Mouse (Mus musculus): ENCODE results near the gene Samm50. TPM values are rescaled to one million over a fixed set of nuclear protein-coding genes. Genes with fewer than 3 reads are reported as not detected.

Samm50 gene
- polyA plus RNA-seq, 1 experiment, result 30.8 TPM

- DNase-seq (ENCODE audit: low read depth), result peak; percentile 93
- TF ChIP-seq CTCF (IDR thresholded peaks at IDR 0.05; ENCODE audit: borderline replicate concordance, extremely low read depth, insufficient read depth, insufficient read length) (peak; percentile 99), POLR2A (IDR thresholded peaks at IDR 0.05; ENCODE audit: borderline replicate concordance, extremely low read depth, insufficient read depth, insufficient read length, poor library complexity, severe bottlenecking) (no peak)
Observed at GRCm38 (mm10) chr15:84212031-84212755, 20.2 kb downstream of the Samm50 start.

- no peak for TF ChIP-seq POLR2A (IDR thresholded peaks at IDR 0.05; ENCODE audit: borderline replicate concordance, extremely low read depth, insufficient read depth, insufficient read length, poor library complexity, severe bottlenecking)
- no peak for TF ChIP-seq CTCF (IDR thresholded peaks at IDR 0.05; ENCODE audit: borderline replicate concordance, extremely low read depth, insufficient read depth, insufficient read length)
- no peak for DNase-seq (ENCODE audit: low read depth)
Observed at GRCm38 (mm10) chr15:84212756-84213105, 20.7 kb downstream of the Samm50 start.

- no peak for TF ChIP-seq CTCF (IDR thresholded peaks at IDR 0.05; ENCODE audit: borderline replicate concordance, extremely low read depth, insufficient read depth, insufficient read length)
- TF ChIP-seq POLR2A (IDR thresholded peaks at IDR 0.05; ENCODE audit: borderline replicate concordance, extremely low read depth, insufficient read depth, insufficient read length, poor library complexity, severe bottlenecking), result no peak
- no peak for DNase-seq (ENCODE audit: low read depth)
Observed at GRCm38 (mm10) chr15:84213162-84213739, 21.2 kb downstream of the Samm50 start.

GRCm38 (mm10) chr15:84214476-84214875 lies 22.4 kb downstream of the Samm50 start:
- DNase-seq (ENCODE audit: low read depth), result no peak
- no peak for TF ChIP-seq CTCF (IDR thresholded peaks at IDR 0.05; ENCODE audit: borderline replicate concordance, extremely low read depth, insufficient read depth, insufficient read length)
- no peak for TF ChIP-seq POLR2A (IDR thresholded peaks at IDR 0.05; ENCODE audit: borderline replicate concordance, extremely low read depth, insufficient read depth, insufficient read length, poor library complexity, severe bottlenecking)

GRCm38 (mm10) chr15:84215273-84215672 lies 23.2 kb downstream of the Samm50 start:
- TF ChIP-seq CTCF (IDR thresholded peaks at IDR 0.05; ENCODE audit: borderline replicate concordance, extremely low read depth, insufficient read depth, insufficient read length) (no peak), POLR2A (IDR thresholded peaks at IDR 0.05; ENCODE audit: borderline replicate concordance, extremely low read depth, insufficient read depth, insufficient read length, poor library complexity, severe bottlenecking) (no peak)
- DNase-seq (ENCODE audit: low read depth), result no peak

GRCm38 (mm10) chr15:84216026-84216425 lies 24.0 kb downstream of the Samm50 start:
- no peak for DNase-seq (ENCODE audit: low read depth)
- TF ChIP-seq CTCF (IDR thresholded peaks at IDR 0.05; ENCODE audit: borderline replicate concordance, extremely low read depth, insufficient read depth, insufficient read length) (no peak), POLR2A (IDR thresholded peaks at IDR 0.05; ENCODE audit: borderline replicate concordance, extremely low read depth, insufficient read depth, insufficient read length, poor library complexity, severe bottlenecking) (no peak)

GRCm38 (mm10) chr15:84216461-84217084 lies 24.5 kb downstream of the Samm50 start:
- no peak for TF ChIP-seq POLR2A (IDR thresholded peaks at IDR 0.05; ENCODE audit: borderline replicate concordance, extremely low read depth, insufficient read depth, insufficient read length, poor library complexity, severe bottlenecking)
- TF ChIP-seq CTCF (IDR thresholded peaks at IDR 0.05; ENCODE audit: borderline replicate concordance, extremely low read depth, insufficient read depth, insufficient read length), result no peak
- DNase-seq (ENCODE audit: low read depth), result no peak

GRCm38 (mm10) chr15:84217969-84218782 lies 26.1 kb downstream of the Samm50 start:
- TF ChIP-seq POLR2A (IDR thresholded peaks at IDR 0.05; ENCODE audit: borderline replicate concordance, extremely low read depth, insufficient read depth, insufficient read length, poor library complexity, severe bottlenecking) (no peak), CTCF (IDR thresholded peaks at IDR 0.05; ENCODE audit: borderline replicate concordance, extremely low read depth, insufficient read depth, insufficient read length) (no peak)
- DNase-seq (ENCODE audit: low read depth), result peak; percentile 74

GRCm38 (mm10) chr15:84218783-84219271 lies 26.8 kb downstream of the Samm50 start:
- TF ChIP-seq POLR2A (IDR thresholded peaks at IDR 0.05; ENCODE audit: borderline replicate concordance, extremely low read depth, insufficient read depth, insufficient read length, poor library complexity, severe bottlenecking) (no peak), CTCF (IDR thresholded peaks at IDR 0.05; ENCODE audit: borderline replicate concordance, extremely low read depth, insufficient read depth, insufficient read length) (no peak)
- no peak for DNase-seq (ENCODE audit: low read depth)

- TF ChIP-seq CTCF (IDR thresholded peaks at IDR 0.05; ENCODE audit: borderline replicate concordance, extremely low read depth, insufficient read depth, insufficient read length), result no peak
- no peak for TF ChIP-seq POLR2A (IDR thresholded peaks at IDR 0.05; ENCODE audit: borderline replicate concordance, extremely low read depth, insufficient read depth, insufficient read length, poor library complexity, severe bottlenecking)
- no peak for DNase-seq (ENCODE audit: low read depth)
Observed at GRCm38 (mm10) chr15:84221539-84221938, 29.5 kb downstream of the Samm50 start.

GRCm38 (mm10) chr15:84223423-84223822 lies 31.4 kb downstream of the Samm50 start:
- DNase-seq (ENCODE audit: low read depth), result peak; percentile 55
- TF ChIP-seq CTCF (IDR thresholded peaks at IDR 0.05; ENCODE audit: borderline replicate concordance, extremely low read depth, insufficient read depth, insufficient read length), result peak; percentile 38; the same call in 1 of the 2 replicates
- no peak for TF ChIP-seq POLR2A (IDR thresholded peaks at IDR 0.05; ENCODE audit: borderline replicate concordance, extremely low read depth, insufficient read depth, insufficient read length, poor library complexity, severe bottlenecking)

All from brain, embryonic 14.5 days (tissue).